Mouse (Mus musculus) heart, postnatal 14 days (tissue): ENCODE results near the gene Birc2. TPM values are rescaled to one million over a fixed set of nuclear protein-coding genes. Genes with fewer than 3 reads are reported as not detected.

Experiments used
- DNase-seq, 2 experiments: peaks; one replicate each; pipeline ENCODE4 v3.0.0; 2021 to 2022
- intact Hi-C: fragments of 180-260 bp; cut with DNase I; formaldehyde crosslinking; loops from one replicate; pipeline ENCODE4 v1.15.1; 2025
- microRNA-seq, 2 experiments: library from miRNA; unstranded; fragments of <30 nt; microRNA quantifications; one replicate each; pipeline ENCODE4 v1.2.0; 2021 to 2022
- total RNA-seq, 2 experiments: library from RNA; stranded (reverse); gene quantifications; 2 replicates each; pipeline ENCODE4 v1.2.3; 2021

The Birc2 gene
- total RNA-seq, 2 experiments from 2014 or later: 26.8 to 28.8 TPM

DNA sequence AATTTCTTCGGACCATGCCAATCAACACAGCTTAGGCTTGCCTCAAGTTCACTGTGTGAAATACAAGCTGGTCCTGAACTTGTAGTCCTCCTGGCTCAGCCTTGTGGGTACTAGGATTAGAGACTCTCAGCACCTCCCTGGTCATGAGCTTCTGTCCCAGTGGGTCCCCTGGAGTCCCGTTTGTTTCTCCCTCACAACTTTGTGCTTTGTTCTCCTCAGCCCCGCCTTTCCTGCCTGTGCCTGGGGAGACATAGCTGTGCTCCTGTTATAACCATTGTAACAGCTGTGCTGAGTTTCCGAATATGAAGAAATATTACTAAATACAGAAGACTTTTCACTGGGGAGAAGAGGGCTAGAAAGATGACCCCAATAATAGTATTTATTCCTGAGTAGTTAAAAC, 67.8 kb downstream of the Birc2 start:
- peak; percentile 30 to 32 for DNase-seq
- intact Hi-C loops: loop anchor here (5.0 to 10.0 kb wide), 2 partner anchors 52 to 236 kb away; partner anchors contain the start of gene Yap1

Small RNAs within 50 kb of the gene (microRNA-seq; reads per million reads assigned to microRNA genes)
- 0.60 to 1.1 reads per million in 2 experiments for gene Mir5618

Other genes starting within 250 kb of the Birc2 start
- not detected for gene Mmp20, start 208.8 kb downstream of the Birc2 start, total RNA-seq
- not detected for gene Mmp7, start 145.0 kb downstream of the Birc2 start, total RNA-seq
- gene Tmem123, start 73.0 kb downstream of the Birc2 start, total RNA-seq: 10 to 100 TPM; 45.9 to 50.4 TPM
- 10 to 100 TPM in 1 of 2 experiments, 1 to 10 TPM in 1; 8.9 to 10.3 TPM for gene Birc3, start 36.1 kb upstream of the Birc2 start, total RNA-seq
- 10 to 100 TPM; 60.9 to 63.1 TPM for gene Yap1, start 167.5 kb upstream of the Birc2 start, total RNA-seq
- 1 to 10 TPM in 1 of 2 experiments, under 1 TPM in 1; 0.76 to 1.4 TPM for gene Cfap300, start 205.8 kb upstream of the Birc2 start, total RNA-seq